ENCODE assay signal across 11 mouse cellular contexts in genomic region chr4:106101904-106102303, GRCm38 (mm10).
DNase-seq lines count a peak whose midpoint lies in the region; ATAC-seq lines count a peak whose summit lies in the region.
"Had no signal": no experiment of that assay in that cellular context is flagged by ENCODE, and none has a peak within 500 bp of the region (broad histone marks: within the 10 kb centered on the region; RNA-seq: fewer than 3 reads in every experiment).

No protein-coding gene starts in this region.

- H3K4me1 ChIP-seq in heart, embryonic 11.5 days (ENCODE audit: control insufficient read depth, insufficient read depth, low read length): peaks cover 4% of the 10 kb centered on the region; the same call in 1 of the 2 replicates
- H3K4me1 ChIP-seq in neural tube, embryonic 12.5 days: peaks cover 35% of the 10 kb centered on the region
- peaks cover 57% of the 10 kb centered on the region for H3K4me1 ChIP-seq in limb, embryonic 13.5 days

- WGBS in heart, embryonic 11.5 days (ENCODE audit: insufficient replicate concordance): 43% methylated on average over 5 of the region's 5 CpGs
- WGBS in neural tube, embryonic 12.5 days: 43% methylated on average over 5 of the region's 5 CpGs
- WGBS in limb, embryonic 13.5 days: 14% methylated on average over 5 of the region's 5 CpGs

- H3K4me2 ChIP-seq in heart, embryonic 11.5 days: no peak overlapping the region
- peak overlapping the region; percentile 34; the same call in 1 of the 2 replicates for H3K4me2 ChIP-seq in neural tube, embryonic 12.5 days (replicated peaks)
- H3K4me2 ChIP-seq in limb, embryonic 13.5 days (replicated peaks): peak overlapping the region; percentile 53

- no peak for ATAC-seq in heart, embryonic 11.5 days (replicated peaks; ENCODE audit: insufficient number of reproducible peaks, low FRiP score, low TSS enrichment)
- peak; percentile 12; the same call in 1 of the 2 replicates for ATAC-seq in neural tube, embryonic 12.5 days (ENCODE audit: low FRiP score, low read depth)
- 0 out of 2 replicates have a peak, but pooled peaks have one; percentile 17 for ATAC-seq in limb, embryonic 13.5 days (ENCODE audit: low FRiP score, low read depth)
- no peak for ATAC-seq in cerebellum, adult (ENCODE audit: insufficient number of reproducible peaks, low FRiP score, low TSS enrichment)

- no peak overlapping the region for H3K27ac ChIP-seq in heart, embryonic 11.5 days (ENCODE audit: low read depth, low read length)
- peak overlapping the region; percentile 42; the same call in 1 of the 2 replicates for H3K27ac ChIP-seq in neural tube, embryonic 12.5 days
- peak overlapping the region; percentile 81 for H3K27ac ChIP-seq in limb, embryonic 13.5 days
- H3K27ac ChIP-seq: heart, adult 2 months had no signal

- H3K27me3 ChIP-seq in heart, embryonic 11.5 days (ENCODE audit: control insufficient read depth, insufficient read depth, low read length): no peaks in the 10 kb centered on the region
- no peaks in the 10 kb centered on the region for H3K27me3 ChIP-seq in neural tube, embryonic 12.5 days (replicated peaks)
- no peaks in the 10 kb centered on the region for H3K27me3 ChIP-seq in limb, embryonic 13.5 days

- H3K9me3 ChIP-seq in heart, embryonic 11.5 days (replicated peaks; ENCODE audit: control insufficient read depth, low read length): no peaks in the 10 kb centered on the region
- H3K9me3 ChIP-seq in neural tube, embryonic 12.5 days: no peaks in the 10 kb centered on the region
- H3K9me3 ChIP-seq in limb, embryonic 13.5 days: peaks cover 5% of the 10 kb centered on the region

- no peaks in the 10 kb centered on the region for H3K36me3 ChIP-seq in heart, embryonic 11.5 days (ENCODE audit: control insufficient read depth, insufficient read depth, low read length)
- H3K36me3 ChIP-seq in neural tube, embryonic 12.5 days: no peaks in the 10 kb centered on the region
- no peaks in the 10 kb centered on the region for H3K36me3 ChIP-seq in limb, embryonic 13.5 days

- H3K9ac ChIP-seq in heart, embryonic 11.5 days (ENCODE audit: low read depth, low read length): no peak overlapping the region
- H3K9ac ChIP-seq in neural tube, embryonic 12.5 days: no peak overlapping the region
- H3K9ac ChIP-seq in limb, embryonic 13.5 days: no peak overlapping the region

- no peak overlapping the region for H3K4me3 ChIP-seq in heart, embryonic 11.5 days (ENCODE audit: low read depth, low read length)
- H3K4me3 ChIP-seq in neural tube, embryonic 12.5 days: no peak overlapping the region
- H3K4me3 ChIP-seq in limb, embryonic 13.5 days: no peak overlapping the region; the same call in 1 of the 2 replicates
- H3K4me3 ChIP-seq: heart, adult 2 months had no signal

- peak; percentile 12 to 23 for DNase-seq in heart, adult 18-20 months
- DNase-seq in neural tube, embryonic 10.5 days (ENCODE audit: extremely low spot score, low spot score): no peak
- DNase-seq in yolk sac, embryonic 10.5 days (ENCODE audit: low spot score): no peak
- DNase-seq in adrenal gland, postnatal 4 days (ENCODE audit: low spot score in 2 of 2): no peak
- DNase-seq: adrenal gland, postnatal 14 days; cerebellum, adult 9-10 months; heart, adult 2 months had no signal

Comparison
In these comparisons a context has a peak if more than half of its experiments do, and no peak if none do; other contexts are left out.
1. DNase-seq: peak in heart, adult 18-20 months (2 of 2); none in neural tube, embryonic 10.5 days (single experiment), yolk sac, embryonic 10.5 days (single experiment) and adrenal gland, postnatal 4 days (0 of 2).
2. ATAC-seq: peak in neural tube, embryonic 12.5 days (single experiment) and limb, embryonic 13.5 days (single experiment); none in heart, embryonic 11.5 days (single experiment) and cerebellum, adult (single experiment).